Mouse (Mus musculus) testis, adult 2 months (tissue): ENCODE results near the gene Adi1.

ENCODE experiments used
- CTCF ChIP-seq: fragments of 200-500 bp; IDR thresholded peaks from 2 replicates; pipeline ENCODE4 v1.5.1; 2012; ENCODE audit warnings: low read depth, mild to moderate bottlenecking, inconsistent platforms, low read length, moderate library complexity; ENCODE audit not compliant: control insufficient read depth, insufficient read depth, insufficient replicate concordance
- POLR2A ChIP-seq: fragments of 200-500 bp; IDR thresholded peaks from 2 replicates; pipeline ENCODE4 v1.6.1; 2012; ENCODE audit warnings: low read depth, mild to moderate bottlenecking, inconsistent platforms, low read length, moderate library complexity; ENCODE audit not compliant: control insufficient read depth

- TF ChIP-seq CTCF (no peak), POLR2A (no peak)
These were observed 42.0 kb downstream of the Adi1 start for GRCm38 (mm10) chr12:28717066-28717465.
